Mouse (Mus musculus): Measurements from ENCODE around the gene Pus1. TPM values are rescaled to one million over a fixed set of nuclear protein-coding genes. Genes with fewer than 3 reads are reported as not detected.
A peak's percentile ranks its signal among the peaks of the same experiment; 100 is the strongest.

Pus1 gene
- polyA plus RNA-seq, 1 experiment, result 38.6 TPM

DNA sequence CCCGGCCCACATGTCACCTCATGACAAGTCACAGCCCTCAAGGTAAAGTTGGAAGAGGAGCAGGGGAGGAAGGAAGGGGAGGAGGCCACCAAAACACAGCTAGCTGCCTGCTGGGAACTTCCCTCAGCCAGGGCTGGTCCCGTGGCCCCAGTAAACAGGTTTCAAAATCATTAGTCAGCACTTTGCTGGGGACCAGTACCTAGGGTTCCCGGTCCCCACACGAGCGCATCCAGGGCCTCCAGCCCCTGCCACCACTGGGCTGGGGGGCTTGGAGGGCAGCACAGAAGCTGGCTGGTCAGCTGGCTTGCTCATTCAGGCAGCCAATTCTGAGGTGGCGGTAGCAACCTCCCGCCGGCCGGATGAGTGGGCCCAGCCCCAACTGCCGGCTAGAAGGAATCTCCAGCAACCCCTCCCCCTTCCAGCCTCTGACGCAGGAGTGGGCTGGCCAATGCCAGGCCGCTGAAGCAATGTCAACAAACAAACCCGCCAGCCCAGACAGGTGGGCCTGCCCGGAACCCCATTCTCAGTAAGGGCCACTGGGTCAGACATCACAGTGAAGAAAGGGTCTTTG, 27.7 kb upstream of the Pus1 start:
- Histone ChIP-seq H3K27ac (ENCODE audit: insufficient read depth, low read depth, low read length) (peak overlapping the region; percentile 81), H3K4me3 (ENCODE audit: insufficient read depth, low read depth, low read length) (peak overlapping the region; percentile 92), H3K36me3 (ENCODE audit: control insufficient read depth, insufficient read depth, low read length) (no peaks in the 10 kb centered on the region), H3K27me3 (replicated peaks; ENCODE audit: control insufficient read depth, insufficient read depth, low read length) (no peaks in the 10 kb centered on the region), H3K4me1 (ENCODE audit: control insufficient read depth, insufficient read depth, low read length) (peaks cover 12% of the 10 kb centered on the region)
- TF ChIP-seq POLR2A (IDR thresholded peaks at IDR 0.05; ENCODE audit: low read depth, low read length), result no peak
- TF ChIP-seq CTCF (conservative IDR thresholded peaks at IDR 0.05; ENCODE audit: insufficient read depth, insufficient read length, low read depth, low read length), result no peak
- DNase-seq, result peak; percentile 96
- WGBS, result 2% methylated on average over 14 of the region's 14 CpGs

DNA sequence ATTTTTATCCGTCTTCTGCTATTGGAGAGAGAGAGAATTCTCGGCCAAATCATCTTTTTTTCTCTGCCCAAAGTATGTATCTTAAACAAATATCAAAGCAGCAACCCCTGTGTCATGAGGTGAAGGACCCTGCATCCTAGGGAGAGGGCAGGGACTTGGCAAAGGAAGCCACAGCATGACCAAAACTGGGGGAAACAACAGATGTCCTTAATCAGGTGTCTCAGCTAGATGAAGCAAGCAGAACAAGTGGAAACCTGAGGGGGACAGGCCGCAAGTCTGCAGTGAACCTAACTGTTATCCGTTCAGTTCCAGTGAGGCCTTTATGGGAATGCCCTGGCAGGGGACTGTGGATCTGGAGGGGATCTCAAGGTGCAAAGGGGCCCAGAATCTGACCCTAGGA, 27.0 kb upstream of the Pus1 start:
- no peaks in the 10 kb centered on the region for H3K27me3 ChIP-seq (replicated peaks; ENCODE audit: control insufficient read depth, insufficient read depth, low read length)
- H3K4me3 ChIP-seq (ENCODE audit: insufficient read depth, low read depth, low read length), result no peak overlapping the region
- H3K4me1 ChIP-seq (ENCODE audit: control insufficient read depth, insufficient read depth, low read length), result peaks cover 13% of the 10 kb centered on the region
- H3K27ac ChIP-seq (ENCODE audit: insufficient read depth, low read depth, low read length), result peak overlapping the region; percentile 81
- no peaks in the 10 kb centered on the region for H3K36me3 ChIP-seq (ENCODE audit: control insufficient read depth, insufficient read depth, low read length)
- WGBS, result 71% methylated on average over 4 of the region's 4 CpGs
- TF ChIP-seq POLR2A (IDR thresholded peaks at IDR 0.05; ENCODE audit: low read depth, low read length) (no peak), CTCF (conservative IDR thresholded peaks at IDR 0.05; ENCODE audit: insufficient read depth, insufficient read length, low read depth, low read length) (no peak)
- DNase-seq, result no peak

DNA sequence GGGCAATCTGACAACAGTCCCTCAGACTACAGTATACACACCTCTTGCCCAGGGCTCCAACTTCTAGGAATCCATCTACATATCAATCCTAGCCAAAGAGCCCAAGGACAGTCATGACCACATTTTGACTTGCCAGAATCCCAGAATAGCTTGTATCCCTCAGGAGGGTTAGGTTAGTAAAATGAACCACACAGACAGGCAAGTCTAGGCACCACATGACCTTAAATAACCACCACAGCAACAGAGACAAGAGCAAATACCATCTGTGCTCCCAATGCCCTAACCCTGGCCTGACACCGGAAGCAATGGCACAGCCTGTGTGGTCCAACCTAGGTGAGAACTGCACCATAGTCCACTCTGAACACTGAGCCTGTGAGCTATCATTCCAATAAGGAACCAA, 26.2 kb upstream of the Pus1 start:
- H3K27me3 ChIP-seq (replicated peaks; ENCODE audit: control insufficient read depth, insufficient read depth, low read length), result no peaks in the 10 kb centered on the region
- peaks cover 19% of the 10 kb centered on the region for H3K4me1 ChIP-seq (ENCODE audit: control insufficient read depth, insufficient read depth, low read length)
- H3K27ac ChIP-seq (ENCODE audit: insufficient read depth, low read depth, low read length), result no peak overlapping the region
- 75% methylated on average over 1 of the region's 1 CpGs for WGBS
- H3K4me3 ChIP-seq (ENCODE audit: insufficient read depth, low read depth, low read length), result no peak overlapping the region
- TF ChIP-seq POLR2A (IDR thresholded peaks at IDR 0.05; ENCODE audit: low read depth, low read length), result no peak
- no peak for TF ChIP-seq CTCF (conservative IDR thresholded peaks at IDR 0.05; ENCODE audit: insufficient read depth, insufficient read length, low read depth, low read length)
- DNase-seq, result no peak
- no peaks in the 10 kb centered on the region for H3K36me3 ChIP-seq (ENCODE audit: control insufficient read depth, insufficient read depth, low read length)

DNA sequence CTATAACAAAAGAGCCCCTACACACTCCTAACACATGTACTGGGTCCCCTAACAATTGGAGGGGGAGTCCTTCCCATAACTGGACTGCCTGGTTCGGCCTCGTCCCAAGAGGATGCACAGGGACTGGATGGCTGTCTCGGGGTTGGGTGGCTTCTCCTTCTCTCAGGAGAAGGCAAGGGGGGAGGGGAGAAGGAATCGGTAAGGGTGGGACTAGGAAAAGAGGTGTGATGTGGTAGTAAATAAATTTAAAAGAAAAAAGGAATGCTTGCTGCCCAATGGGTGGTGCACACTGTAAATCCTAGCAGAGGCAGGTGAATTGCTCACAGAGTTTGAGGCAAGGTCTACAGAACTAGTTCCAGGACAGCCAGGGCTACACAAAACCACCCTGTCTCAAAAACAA, 25.7 kb upstream of the Pus1 start:
- Histone ChIP-seq H3K27me3 (replicated peaks; ENCODE audit: control insufficient read depth, insufficient read depth, low read length) (no peaks in the 10 kb centered on the region), H3K4me3 (ENCODE audit: insufficient read depth, low read depth, low read length) (no peak overlapping the region), H3K27ac (ENCODE audit: insufficient read depth, low read depth, low read length) (no peak overlapping the region), H3K36me3 (ENCODE audit: control insufficient read depth, insufficient read depth, low read length) (no peaks in the 10 kb centered on the region), H3K4me1 (ENCODE audit: control insufficient read depth, insufficient read depth, low read length) (peaks cover 24% of the 10 kb centered on the region)
- 76% methylated on average over 4 of the region's 4 CpGs for WGBS
- TF ChIP-seq POLR2A (IDR thresholded peaks at IDR 0.05; ENCODE audit: low read depth, low read length) (no peak), CTCF (conservative IDR thresholded peaks at IDR 0.05; ENCODE audit: insufficient read depth, insufficient read length, low read depth, low read length) (no peak)
- no peak for DNase-seq

DNA sequence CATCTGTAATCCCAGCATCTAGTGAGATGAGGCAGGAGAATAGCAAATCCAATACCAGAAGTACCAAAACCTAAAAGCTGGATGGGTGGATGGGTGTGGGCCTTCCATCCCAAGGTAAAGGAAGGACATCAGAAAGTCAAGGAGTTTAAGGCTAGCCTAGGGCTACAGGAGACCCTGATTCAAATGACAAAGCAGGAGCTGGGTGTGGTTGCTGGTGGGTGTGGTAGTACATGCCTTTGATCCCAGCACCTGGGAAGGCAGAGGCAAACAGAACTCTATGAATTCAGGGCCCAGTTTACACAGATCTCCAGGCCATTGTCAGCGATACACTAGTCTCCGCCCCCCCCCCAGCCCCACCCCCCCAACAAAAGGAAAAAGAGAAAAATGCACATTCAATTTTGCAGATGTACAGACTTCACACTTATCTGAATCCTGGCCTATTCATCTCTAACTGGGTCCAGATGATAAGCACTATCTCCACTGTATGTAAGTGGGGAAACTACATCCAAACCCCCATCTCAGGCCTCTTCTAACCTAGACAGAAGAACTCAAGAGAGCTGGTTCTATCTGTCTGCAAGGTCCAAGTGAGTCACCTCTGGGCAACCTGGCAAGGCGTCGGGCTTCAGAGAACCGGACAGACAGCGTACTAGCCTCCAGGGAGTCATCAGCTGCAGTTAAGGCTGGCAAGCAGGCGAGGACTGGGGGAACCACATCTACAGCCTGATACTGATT, 23.7 kb upstream of the Pus1 start:
- no peak overlapping the region for H3K27ac ChIP-seq (ENCODE audit: insufficient read depth, low read depth, low read length)
- H3K4me1 ChIP-seq (ENCODE audit: control insufficient read depth, insufficient read depth, low read length), result peaks cover 30% of the 10 kb centered on the region
- H3K36me3 ChIP-seq (ENCODE audit: control insufficient read depth, insufficient read depth, low read length), result no peaks in the 10 kb centered on the region

DNA sequence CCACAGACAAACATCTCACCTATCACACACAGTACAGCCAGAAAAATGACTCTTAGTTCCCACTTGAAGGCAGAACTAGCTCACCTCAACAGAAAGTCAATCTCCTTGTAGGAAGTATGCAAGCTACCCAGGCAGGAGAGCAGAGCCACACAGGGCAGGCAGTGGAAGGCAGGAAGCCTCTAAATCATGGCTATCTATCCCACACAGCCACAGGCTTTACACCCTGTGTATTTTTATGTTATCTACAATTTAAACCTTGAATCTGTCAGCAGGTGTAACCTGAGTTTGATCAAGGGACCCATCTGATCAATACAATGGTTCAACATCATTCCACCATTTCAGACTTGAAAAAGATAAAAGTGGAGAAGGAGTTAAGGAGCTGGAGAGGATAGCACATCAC, 22.4 kb upstream of the Pus1 start:
- Histone ChIP-seq H3K27ac (ENCODE audit: insufficient read depth, low read depth, low read length) (no peak overlapping the region), H3K4me3 (ENCODE audit: insufficient read depth, low read depth, low read length) (no peak overlapping the region), H3K27me3 (replicated peaks; ENCODE audit: control insufficient read depth, insufficient read depth, low read length) (no peaks in the 10 kb centered on the region), H3K4me1 (ENCODE audit: control insufficient read depth, insufficient read depth, low read length) (peaks cover 38% of the 10 kb centered on the region), H3K36me3 (ENCODE audit: control insufficient read depth, insufficient read depth, low read length) (no peaks in the 10 kb centered on the region)
- TF ChIP-seq POLR2A (IDR thresholded peaks at IDR 0.05; ENCODE audit: low read depth, low read length) (no peak), CTCF (conservative IDR thresholded peaks at IDR 0.05; ENCODE audit: insufficient read depth, insufficient read length, low read depth, low read length) (no peak)
- DNase-seq, result no peak

More for the DNA sequence above, 23.7 kb upstream of the Pus1 start:
- 85% methylated on average over 7 of the region's 7 CpGs for WGBS
- DNase-seq, result no peak
- TF ChIP-seq POLR2A (IDR thresholded peaks at IDR 0.05; ENCODE audit: low read depth, low read length), result no peak
- TF ChIP-seq CTCF (conservative IDR thresholded peaks at IDR 0.05; ENCODE audit: insufficient read depth, insufficient read length, low read depth, low read length), result no peak
- no peaks in the 10 kb centered on the region for H3K27me3 ChIP-seq (replicated peaks; ENCODE audit: control insufficient read depth, insufficient read depth, low read length)
- H3K4me3 ChIP-seq (ENCODE audit: insufficient read depth, low read depth, low read length), result no peak overlapping the region

DNA sequence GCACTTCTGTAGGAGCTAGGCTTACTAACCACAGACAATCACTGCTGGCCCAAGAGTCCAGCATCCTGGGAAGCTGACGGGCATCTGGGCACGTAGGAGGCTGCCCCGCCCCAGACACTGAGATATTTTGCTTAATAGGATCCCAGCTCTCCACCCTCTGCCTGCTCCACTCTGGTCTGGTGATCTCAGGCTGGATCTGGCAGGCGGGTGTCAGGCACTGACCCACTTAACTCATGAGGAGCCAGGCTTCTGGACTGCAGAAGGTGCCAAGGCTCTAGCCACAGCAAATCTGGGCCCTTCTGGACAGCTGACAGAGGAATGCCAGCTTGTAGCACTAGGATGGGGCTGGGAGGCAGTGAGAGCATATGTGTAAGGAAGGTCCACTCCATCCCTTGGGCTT, 21.7 kb upstream of the Pus1 start:
- H3K27ac ChIP-seq (ENCODE audit: insufficient read depth, low read depth, low read length), result no peak overlapping the region
- 43% methylated on average over 4 of the region's 4 CpGs for WGBS
- peaks cover 38% of the 10 kb centered on the region for H3K4me1 ChIP-seq (ENCODE audit: control insufficient read depth, insufficient read depth, low read length)

More for the DNA sequence above, 21.7 kb upstream of the Pus1 start:
- Histone ChIP-seq H3K27me3 (replicated peaks; ENCODE audit: control insufficient read depth, insufficient read depth, low read length) (no peaks in the 10 kb centered on the region), H3K36me3 (ENCODE audit: control insufficient read depth, insufficient read depth, low read length) (no peaks in the 10 kb centered on the region), H3K4me3 (ENCODE audit: insufficient read depth, low read depth, low read length) (no peak overlapping the region)
- TF ChIP-seq POLR2A (IDR thresholded peaks at IDR 0.05; ENCODE audit: low read depth, low read length) (no peak), CTCF (conservative IDR thresholded peaks at IDR 0.05; ENCODE audit: insufficient read depth, insufficient read length, low read depth, low read length) (no peak)
- DNase-seq, result peak; percentile 44

Measured in kidney, adult 2 months (tissue).